Mouse (Mus musculus): ENCODE results near the gene Spi1. TPM values are rescaled to one million over a fixed set of nuclear protein-coding genes. Genes with fewer than 3 reads are reported as not detected.
"Not testable (repeated sequence)": the region's sequence is repeated elsewhere in the genome, so short reads cannot be mapped to it uniquely, and the experiment has no call there.

Gene Spi1
- total RNA-seq (2014; fragmentation: Nextera tagmentation) = 208 and 244 TPM in 2 replicates
- 114 and 139 TPM in 2 replicates for total RNA-seq (2017)

GRCm38 (mm10) chr2:91081775-91082695 lies at the start of gene Spi1:
Gene Spi1, plus strand, starts transcription at chr2:91082390.
- ATAC-seq (replicated peaks; ENCODE audit: poor library complexity, severe bottlenecking) = no peak

GRCm38 (mm10) chr2:91033000-91033399 lies 49.2 kb upstream of the Spi1 start:
- peak; percentile 60; the same call in 1 of the 2 replicates for ATAC-seq (replicated peaks; ENCODE audit: poor library complexity, severe bottlenecking)

- no peak for ATAC-seq (replicated peaks; ENCODE audit: poor library complexity, severe bottlenecking)
These were observed 46.8 kb upstream of the Spi1 start, which contains the start of gene Rapsn for GRCm38 (mm10) chr2:91035385-91035784. Gene Rapsn, plus strand, starts transcription at chr2:91035620.

GRCm38 (mm10) chr2:91041786-91042185 lies 40.4 kb upstream of the Spi1 start:
- no peak for ATAC-seq (replicated peaks; ENCODE audit: poor library complexity, severe bottlenecking)

- peak; percentile 98 for ATAC-seq (replicated peaks; ENCODE audit: poor library complexity, severe bottlenecking)
These were observed 39.4 kb upstream of the Spi1 start for GRCm38 (mm10) chr2:91042651-91043398.

GRCm38 (mm10) chr2:91044727-91045126 lies 37.5 kb upstream of the Spi1 start:
- no peak for ATAC-seq (replicated peaks; ENCODE audit: poor library complexity, severe bottlenecking)

- not testable (repeated sequence) for ATAC-seq (replicated peaks; ENCODE audit: poor library complexity, severe bottlenecking)
These were observed 36.4 kb upstream of the Spi1 start for GRCm38 (mm10) chr2:91045805-91046204.

GRCm38 (mm10) chr2:91047359-91047758 lies 34.8 kb upstream of the Spi1 start:
- ATAC-seq (replicated peaks; ENCODE audit: poor library complexity, severe bottlenecking) = no peak

GRCm38 (mm10) chr2:91051917-91052316 lies 30.3 kb upstream of the Spi1 start:
- 0 out of 2 replicates have a peak, but pooled peaks have one; percentile 25 for ATAC-seq (replicated peaks; ENCODE audit: poor library complexity, severe bottlenecking)

- no peak for ATAC-seq (replicated peaks; ENCODE audit: poor library complexity, severe bottlenecking)
These were observed 29.4 kb upstream of the Spi1 start for GRCm38 (mm10) chr2:91052752-91053151.

GRCm38 (mm10) chr2:91053181-91053933 lies 28.8 kb upstream of the Spi1 start:
- ATAC-seq (replicated peaks; ENCODE audit: poor library complexity, severe bottlenecking) = no peak

GRCm38 (mm10) chr2:91053934-91054382 lies 28.2 kb upstream of the Spi1 start, which contains the start of gene Psmc3:
Gene Psmc3, plus strand, starts transcription at chr2:91054009.
- ATAC-seq (replicated peaks; ENCODE audit: poor library complexity, severe bottlenecking) = peak; percentile 96

GRCm38 (mm10) chr2:91058435-91058834 lies 23.8 kb upstream of the Spi1 start:
- no peak for ATAC-seq (replicated peaks; ENCODE audit: poor library complexity, severe bottlenecking)

GRCm38 (mm10) chr2:91059376-91059775 lies 22.8 kb upstream of the Spi1 start:
- ATAC-seq (replicated peaks; ENCODE audit: poor library complexity, severe bottlenecking) = no peak

- ATAC-seq (replicated peaks; ENCODE audit: poor library complexity, severe bottlenecking) = 0 out of 2 replicates have a peak, but pooled peaks have one; percentile 33
These were observed 21.4 kb upstream of the Spi1 start for GRCm38 (mm10) chr2:91060544-91061355.

GRCm38 (mm10) chr2:91061849-91062481 lies 20.2 kb upstream of the Spi1 start:
- no peak for ATAC-seq (replicated peaks; ENCODE audit: poor library complexity, severe bottlenecking)

- ATAC-seq (replicated peaks; ENCODE audit: poor library complexity, severe bottlenecking) = no peak
These were observed 19.2 kb upstream of the Spi1 start for GRCm38 (mm10) chr2:91062779-91063606.

- ATAC-seq (replicated peaks; ENCODE audit: poor library complexity, severe bottlenecking) = no peak
These were observed 18.0 kb upstream of the Spi1 start for GRCm38 (mm10) chr2:91064211-91064610.
